Mouse (Mus musculus): Measurements from ENCODE around the gene Gm7980. TPM values are rescaled to one million over a fixed set of nuclear protein-coding genes. Genes with fewer than 3 reads are reported as not detected.
"Not testable (repeated sequence)": the region's sequence is repeated elsewhere in the genome, so short reads cannot be mapped to it uniquely, and the experiment has no call there.

Gene Gm7980
- total RNA-seq (2017): not detected in 2 replicates

DNA sequence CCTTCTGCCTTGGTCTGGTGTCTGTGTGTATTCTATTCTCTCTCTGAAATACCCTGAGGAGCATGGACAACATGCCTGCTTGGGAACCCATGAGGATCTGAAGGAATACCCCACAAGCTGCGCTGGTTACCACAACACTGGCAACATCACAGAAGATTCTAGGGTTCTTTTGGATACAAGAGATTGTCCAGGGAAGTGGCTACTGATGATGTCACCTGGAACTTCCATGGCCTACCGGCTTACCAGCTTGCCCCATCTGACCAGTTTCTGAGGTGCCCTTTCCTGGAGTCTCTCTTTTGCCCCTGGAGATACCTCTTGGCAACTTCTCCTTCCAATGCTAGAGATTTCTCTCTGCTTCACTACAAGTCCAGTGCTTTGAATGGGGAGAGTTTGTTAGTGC lies at the start of gene Gm7980:
TSS of gene Gm7980 (minus strand) at position 101 of the 400 bp plus-strand sequence.
- not testable (repeated sequence) for ATAC-seq (ENCODE audit: extremely low read depth, insufficient number of reproducible peaks, low FRiP score, poor library complexity, severe bottlenecking)

- ATAC-seq (ENCODE audit: extremely low read depth, insufficient number of reproducible peaks, low FRiP score, poor library complexity, severe bottlenecking): not testable (repeated sequence)
These were observed 36.6 kb upstream of the Gm7980 start, which contains the start of gene 1700024B05Rik for GRCm38 (mm10) chr14:41943695-41944094. Gene 1700024B05Rik, plus strand, starts transcription at chr14:41943995.

DNA sequence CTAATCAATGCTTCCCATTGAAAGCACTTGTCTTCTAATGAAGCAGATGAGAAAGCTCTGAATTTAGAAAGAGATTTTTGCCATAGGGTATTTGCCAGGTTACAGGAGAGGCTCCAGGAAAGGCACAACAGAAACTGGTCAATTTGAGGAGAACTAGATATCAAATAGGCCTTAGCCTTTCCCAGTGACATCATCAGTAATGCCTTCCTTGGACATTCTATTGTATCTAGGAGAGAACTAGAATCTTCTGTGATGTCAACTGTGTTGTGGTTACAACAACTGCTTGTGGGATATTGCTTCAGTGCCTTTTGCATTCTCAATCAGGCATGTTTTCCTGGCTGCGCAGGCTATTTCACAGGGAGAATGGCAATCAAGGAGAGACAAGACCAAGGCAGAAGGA lies 17.6 kb upstream of the Gm7980 start, which contains the start of gene 1700049E17Rik1:
TSS of gene 1700049E17Rik1 (plus strand) at position 301 of the 400 bp plus-strand sequence.
- ATAC-seq (ENCODE audit: extremely low read depth, insufficient number of reproducible peaks, low FRiP score, poor library complexity, severe bottlenecking): not testable (repeated sequence)

Other genes starting within 250 kb of the Gm7980 start
- not detected in 2 replicates for gene Gm8068, start 205.4 kb downstream of the Gm7980 start, total RNA-seq (2017)
- not detected in 2 replicates for gene Gm7929, start 156.7 kb downstream of the Gm7980 start, total RNA-seq (2017)
- not detected in 2 replicates for gene Gm47189, start 134.8 kb downstream of the Gm7980 start, total RNA-seq (2017)
- gene 1700049E17Rik1, start 17.7 kb upstream of the Gm7980 start, total RNA-seq (2017): not detected in 2 replicates
- 0.47 TPM in 1 of 2 replicates, not detected in the other for gene 1700024B05Rik, start 36.7 kb upstream of the Gm7980 start, total RNA-seq (2017)
- gene Gm6401, start 60.6 kb upstream of the Gm7980 start, total RNA-seq (2017): not detected in 2 replicates
- not detected in 2 replicates for gene Gm3543, start 76.0 kb upstream of the Gm7980 start, total RNA-seq (2017)
- not detected in 2 replicates for gene Gm7951, start 210.1 kb upstream of the Gm7980 start, total RNA-seq (2017)

Data from neutrophil, adult 5-6 weeks (primary cell).